Mouse (Mus musculus) G1E (cell line): ENCODE results near the gene Fuom.

Experiments
- CTCF ChIP-seq: IDR thresholded peaks from 2 replicates; pipeline ENCODE4 v1.5.1; 2012; ENCODE audit warnings: low read depth, low read length, inconsistent platforms, mixed read lengths
- GATA1 ChIP-seq: IDR thresholded peaks from 2 replicates; pipeline ENCODE4 v1.6.1; 2012; ENCODE audit warnings: borderline replicate concordance, low read length, inconsistent platforms, mixed read lengths
- TAL1 ChIP-seq: conservative IDR thresholded peaks from 2 replicates; pipeline ENCODE4 v1.6.1; 2012; ENCODE audit warnings: low read depth, low read length, inconsistent platforms, mixed read lengths

DNA sequence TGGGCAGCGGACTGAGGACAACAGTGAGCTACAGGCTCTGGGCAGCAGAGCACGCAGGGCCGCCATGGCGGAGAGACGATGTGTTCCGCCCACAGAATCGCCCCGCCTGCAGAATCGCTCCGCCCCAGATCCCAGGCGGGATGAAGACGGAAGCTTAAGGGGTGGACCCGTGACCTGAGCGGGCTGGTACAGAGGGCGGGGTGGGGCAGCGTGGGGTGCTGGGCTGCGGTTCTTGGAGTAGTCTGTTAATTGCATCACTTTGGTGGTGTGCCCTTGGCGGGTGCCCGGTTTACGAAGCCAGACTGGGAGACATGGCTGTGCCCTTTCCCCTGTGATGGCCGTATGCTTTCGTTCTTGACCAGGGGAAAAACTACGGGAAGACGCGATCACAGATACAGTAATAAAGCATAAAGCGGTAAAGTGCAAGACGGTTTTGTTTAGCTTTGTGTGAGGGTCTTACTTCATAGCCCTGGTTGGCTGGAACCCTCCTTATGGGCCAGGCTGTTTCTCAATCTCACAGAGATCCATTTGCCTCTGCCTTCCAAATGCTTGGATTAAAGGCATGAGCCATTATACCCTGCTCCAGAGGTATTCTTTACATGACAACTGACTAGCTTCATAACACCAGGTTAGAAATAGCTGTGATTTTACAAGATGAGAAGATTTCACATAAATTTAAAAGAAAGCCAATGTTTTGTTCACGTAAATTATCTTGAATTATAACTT, 14.3 kb upstream of the Fuom start, which contains the start of gene Echs1:
- no peak for TF ChIP-seq CTCF
- TF ChIP-seq GATA1: no peak
- no peak for TF ChIP-seq TAL1
